Mouse (Mus musculus) forebrain, embryonic 13.5 days (tissue): ENCODE results near the gene Uevld. TPM values are rescaled to one million over a fixed set of nuclear protein-coding genes. Genes with fewer than 3 reads are reported as not detected.

ENCODE experiments used
- ATAC-seq: fragments of 200-750 bp; cut with Nextera tagmentation; 2 replicates; pipeline ENCODE4 v1.8.0; 2017
- H3K27ac ChIP-seq: fragments of 300-500 bp; sonication (generic); 2 replicates; pipeline ENCODE4 v1.5.1; 2015; ENCODE audit warnings: inconsistent platforms, mild to moderate bottlenecking, moderate library complexity
- H3K27me3 ChIP-seq: fragments of 300-500 bp; sonication (generic); 2 replicates; pipeline ENCODE4 v1.6.1; 2015; ENCODE audit warnings: mild to moderate bottlenecking, inconsistent platforms
- H3K36me3 ChIP-seq: fragments of 300-500 bp; sonication (generic); 2 replicates; pipeline ENCODE4 v1.6.1; 2015; ENCODE audit warnings: mild to moderate bottlenecking, inconsistent platforms; ENCODE audit not compliant: poor library complexity, severe bottlenecking
- H3K4me1 ChIP-seq: fragments of 300-500 bp; sonication (generic); 2 replicates; pipeline ENCODE4 v1.6.1; 2015; ENCODE audit warnings: inconsistent platforms
- H3K4me2 ChIP-seq: fragments of 300-500 bp; sonication (generic); 2 replicates; pipeline ENCODE4 v1.6.1; 2015; ENCODE audit warnings: inconsistent platforms, mild to moderate bottlenecking, moderate library complexity
- H3K4me3 ChIP-seq: fragments of 300-500 bp; sonication (generic); 2 replicates; pipeline ENCODE4 v1.5.1; 2015; ENCODE audit warnings: mild to moderate bottlenecking, inconsistent platforms
- H3K9ac ChIP-seq: fragments of 300-500 bp; sonication (generic); 2 replicates; pipeline ENCODE4 v1.6.1; 2015; ENCODE audit warnings: mild to moderate bottlenecking, inconsistent platforms
- H3K9me3 ChIP-seq: fragments of 300-500 bp; sonication (generic); replicated peaks from 2 replicates; pipeline ENCODE4 v1.6.1; 2016; ENCODE audit warnings: inconsistent platforms
- WGBS: fragments of 180-500 bp; shearing (Covaris S2); methylation state at CpG from one replicate; pipeline ENCODE4 v1.1.7; 2015; 5-methylcytosine and 5-hydroxymethylcytosine counted together
- polyA plus RNA-seq: library from polyadenylated mRNA; unstranded; fragments of >200 nt; fragmentation: Nextera tagmentation; extraction: Ambion mirVana; gene quantifications from 2 replicates; pipeline ENCODE4 v1.2.1, GENCODE M21; 2015

Gene Uevld
- polyA plus RNA-seq, 1 experiment from 2014 or later = 10.4 TPM

GRCm38 (mm10) chr7:46962806-46963618 lies 4.7 kb upstream of the Uevld start:
- Histone ChIP-seq H3K9ac (no peak overlapping the region; the same call in 1 of the 2 replicates), H3K4me2 (peak overlapping the region; percentile 37)
- under 1% methylated on average over 9 of the region's 9 CpGs for WGBS

GRCm38 (mm10) chr7:46962132-46962531 lies 3.8 kb upstream of the Uevld start:
- H3K27me3 ChIP-seq = peaks cover 16% of the 10 kb centered on the region; the same call in 1 of the 2 replicates
- H3K4me1 ChIP-seq = peaks cover 28% of the 10 kb centered on the region
- no peak overlapping the region for H3K9ac ChIP-seq
- no peak overlapping the region for H3K4me2 ChIP-seq
- no peak for ATAC-seq
- no peak overlapping the region for H3K4me3 ChIP-seq
- no peaks in the 10 kb centered on the region for H3K9me3 ChIP-seq
- H3K27ac ChIP-seq = peak overlapping the region; percentile 83
- H3K36me3 ChIP-seq = no peaks in the 10 kb centered on the region

More at GRCm38 (mm10) chr7:46962806-46963618, 4.7 kb upstream of the Uevld start:
- H3K27ac ChIP-seq = peak overlapping the region; percentile 83
- no peak overlapping the region for H3K4me3 ChIP-seq
- peaks cover 16% of the 10 kb centered on the region; the same call in 1 of the 2 replicates for H3K27me3 ChIP-seq
- ATAC-seq = peak; percentile 87
- no peaks in the 10 kb centered on the region for H3K9me3 ChIP-seq
- H3K4me1 ChIP-seq = peaks cover 20% of the 10 kb centered on the region
- no peaks in the 10 kb centered on the region for H3K36me3 ChIP-seq

- H3K27me3 ChIP-seq = peaks cover 16% of the 10 kb centered on the region; the same call in 1 of the 2 replicates
- no peak for ATAC-seq
- H3K4me1 ChIP-seq = peaks cover 30% of the 10 kb centered on the region
- 65% methylated on average over 3 of the region's 3 CpGs for WGBS
- no peak overlapping the region for H3K27ac ChIP-seq
- H3K4me2 ChIP-seq = no peak overlapping the region
- no peaks in the 10 kb centered on the region for H3K9me3 ChIP-seq
- no peaks in the 10 kb centered on the region for H3K36me3 ChIP-seq
- H3K4me3 ChIP-seq = no peak overlapping the region
- no peak overlapping the region for H3K9ac ChIP-seq
Measured at GRCm38 (mm10) chr7:46960991-46961390, 2.7 kb upstream of the Uevld start.

GRCm38 (mm10) chr7:46958853-46959252 lies 526 bp upstream of the Uevld start:
- H3K4me3 ChIP-seq = peak overlapping the region; percentile 76
- 0 out of 2 replicates have a peak, but pooled peaks have one; percentile 17 for ATAC-seq
- 19% methylated on average over 9 of the region's 9 CpGs for WGBS
- peaks cover 30% of the 10 kb centered on the region for H3K4me1 ChIP-seq
- peak overlapping the region; percentile 82 for H3K9ac ChIP-seq
- H3K27me3 ChIP-seq = peaks cover 16% of the 10 kb centered on the region; the same call in 1 of the 2 replicates
- peak overlapping the region; percentile 85 for H3K4me2 ChIP-seq
- H3K36me3 ChIP-seq = peaks cover 14% of the 10 kb centered on the region
- no peaks in the 10 kb centered on the region for H3K9me3 ChIP-seq
- no peak overlapping the region for H3K27ac ChIP-seq

GRCm38 (mm10) chr7:46935847-46936246 lies 22.5 kb downstream of the Uevld start:
- WGBS = 71% methylated on average over 4 of the region's 4 CpGs
- H3K36me3 ChIP-seq = peaks cover 63% of the 10 kb centered on the region
- H3K9ac ChIP-seq = no peak overlapping the region
- no peak for ATAC-seq
- no peak overlapping the region for H3K27ac ChIP-seq
- H3K4me3 ChIP-seq = no peak overlapping the region
- no peak overlapping the region for H3K4me2 ChIP-seq
- H3K9me3 ChIP-seq = no peaks in the 10 kb centered on the region
- no peaks in the 10 kb centered on the region for H3K4me1 ChIP-seq
- no peaks in the 10 kb centered on the region for H3K27me3 ChIP-seq

- Histone ChIP-seq H3K27me3 (no peaks in the 10 kb centered on the region), H3K36me3 (peaks cover 62% of the 10 kb centered on the region), H3K9me3 (no peaks in the 10 kb centered on the region), H3K4me3 (no peak overlapping the region), H3K9ac (no peak overlapping the region), H3K4me1 (no peaks in the 10 kb centered on the region), H3K4me2 (no peak overlapping the region), H3K27ac (no peak overlapping the region)
- 89% methylated on average over 8 of the region's 8 CpGs for WGBS
- ATAC-seq = no peak
Measured at GRCm38 (mm10) chr7:46934788-46935187, 23.5 kb downstream of the Uevld start.

- 92% methylated on average over 3 of the region's 3 CpGs for WGBS
- no peak overlapping the region for H3K4me3 ChIP-seq
- H3K36me3 ChIP-seq = peaks cover 48% of the 10 kb centered on the region
- no peaks in the 10 kb centered on the region for H3K27me3 ChIP-seq
- no peak for ATAC-seq
- no peak overlapping the region for H3K9ac ChIP-seq
- no peak overlapping the region for H3K27ac ChIP-seq
- H3K4me2 ChIP-seq = no peak overlapping the region
- no peaks in the 10 kb centered on the region for H3K4me1 ChIP-seq
- H3K9me3 ChIP-seq = no peaks in the 10 kb centered on the region
Measured at GRCm38 (mm10) chr7:46931370-46931769, 27.0 kb downstream of the Uevld start.

- WGBS = 95% methylated on average over 5 of the region's 5 CpGs
- Histone ChIP-seq H3K4me1 (no peaks in the 10 kb centered on the region), H3K9me3 (no peaks in the 10 kb centered on the region), H3K4me3 (no peak overlapping the region), H3K9ac (no peak overlapping the region), H3K27ac (no peak overlapping the region), H3K27me3 (no peaks in the 10 kb centered on the region), H3K4me2 (no peak overlapping the region), H3K36me3 (peaks cover 32% of the 10 kb centered on the region)
- ATAC-seq = no peak
Measured at GRCm38 (mm10) chr7:46928291-46928690, 30.0 kb downstream of the Uevld start.

GRCm38 (mm10) chr7:46922075-46922474 lies 36.3 kb downstream of the Uevld start:
- no peak overlapping the region for H3K27ac ChIP-seq
- WGBS = 78% methylated on average over 4 of the region's 4 CpGs
- no peak overlapping the region for H3K9ac ChIP-seq
- no peak overlapping the region for H3K4me3 ChIP-seq
- peaks cover 23% of the 10 kb centered on the region for H3K4me1 ChIP-seq
- no peaks in the 10 kb centered on the region for H3K27me3 ChIP-seq
- H3K9me3 ChIP-seq = no peaks in the 10 kb centered on the region
- H3K4me2 ChIP-seq = no peak overlapping the region
- peaks cover 5% of the 10 kb centered on the region; the same call in 1 of the 2 replicates for H3K36me3 ChIP-seq
- ATAC-seq = no peak

GRCm38 (mm10) chr7:46919551-46920176 lies 38.7 kb downstream of the Uevld start, which contains the start of gene Tsg101:
TSS of gene Tsg101 (minus strand) at chr7:46919969.
- Histone ChIP-seq H3K27me3 (no peaks in the 10 kb centered on the region), H3K36me3 (peaks cover 19% of the 10 kb centered on the region), H3K9ac (peak within 1 kb of the TSS; percentile 98), H3K4me3 (peak within 1 kb of the TSS; percentile 92), H3K9me3 (no peaks in the 10 kb centered on the region), H3K4me1 (peaks cover 36% of the 10 kb centered on the region), H3K27ac (peak within 1 kb of the TSS; percentile 96), H3K4me2 (peak within 1 kb of the TSS; percentile 75)
- ATAC-seq = peak; percentile 95
- under 1% methylated on average over 73 of the region's 75 CpGs for WGBS

- Histone ChIP-seq H3K4me1 (peaks cover 36% of the 10 kb centered on the region), H3K36me3 (peaks cover 19% of the 10 kb centered on the region), H3K4me3 (peak overlapping the region; percentile 92), H3K9me3 (no peaks in the 10 kb centered on the region), H3K9ac (peak overlapping the region; percentile 98), H3K27me3 (no peaks in the 10 kb centered on the region), H3K27ac (0 out of 2 replicates have a peak overlapping the region, but pooled peaks have one; percentile 96), H3K4me2 (peak overlapping the region; percentile 75)
- WGBS = 18% methylated on average over 13 of the region's 13 CpGs
- ATAC-seq = no peak
Measured at GRCm38 (mm10) chr7:46918678-46919371, 39.5 kb downstream of the Uevld start.

GRCm38 (mm10) chr7:46916376-46916775 lies 42.0 kb downstream of the Uevld start:
- no peak overlapping the region for H3K9ac ChIP-seq
- peaks cover 33% of the 10 kb centered on the region for H3K36me3 ChIP-seq
- H3K9me3 ChIP-seq = no peaks in the 10 kb centered on the region
- H3K27ac ChIP-seq = no peak overlapping the region
- H3K4me2 ChIP-seq = no peak overlapping the region
- H3K27me3 ChIP-seq = no peaks in the 10 kb centered on the region
- WGBS = 93% methylated on average over 3 of the region's 3 CpGs
- H3K4me3 ChIP-seq = no peak overlapping the region
- peaks cover 36% of the 10 kb centered on the region for H3K4me1 ChIP-seq
- no peak for ATAC-seq
